Mouse (Mus musculus) thymus, adult 2 months (tissue): ENCODE measurements at regions not wholly inside any gene's neighbourhood (a gene's known extent, or its start where the extent isn't known, plus 50 kb on each side); places are given as distances from the start of the nearest gene placed in this dataset.

Source experiments
- CTCF ChIP-seq: fragments of 200-500 bp; IDR thresholded peaks from 2 replicates; pipeline ENCODE4 v1.5.1; 2012; ENCODE audit warnings: mild to moderate bottlenecking, control low read depth, low read length, moderate library complexity, borderline replicate concordance; ENCODE audit not compliant: control insufficient read depth, poor library complexity, insufficient read depth; ENCODE audit errors: extremely low read depth
- POLR2A ChIP-seq: fragments of 200-500 bp; IDR thresholded peaks from 2 replicates; pipeline ENCODE4 v1.6.1; 2012; ENCODE audit warnings: mild to moderate bottlenecking, low read length, control low read depth, moderate library complexity; ENCODE audit not compliant: control insufficient read depth, poor library complexity, insufficient read depth; ENCODE audit errors: extremely low read depth

- TF ChIP-seq POLR2A: no peak
- TF ChIP-seq CTCF: no peak
These were observed 2253.4 kb downstream of the 4930444P10Rik start for GRCm38 (mm10) chr1:13839619-13840308.
